Mouse (Mus musculus) midbrain, embryonic 14.5 days (tissue): ENCODE data around the gene St7. TPM values are rescaled to one million over a fixed set of nuclear protein-coding genes. Genes with fewer than 3 reads are reported as not detected.

Source experiments
- ATAC-seq: fragments of 200-750 bp; cut with Nextera tagmentation; 2 replicates; pipeline ENCODE4 v1.8.0; 2017; ENCODE audit warnings: moderate number of reproducible peaks, moderate library complexity; ENCODE audit not compliant: low FRiP score, low TSS enrichment
- DNase-seq: peaks from one replicate; pipeline ENCODE4 v3.0.0-alpha.2; 2015
- H3K27ac ChIP-seq: fragments of 300-500 bp; sonication (generic); replicated peaks from 2 replicates; pipeline ENCODE4 v1.5.1; 2014; ENCODE audit warnings: mild to moderate bottlenecking, low read depth, low read length, moderate library complexity
- H3K27me3 ChIP-seq: fragments of 300-500 bp; sonication (generic); 2 replicates; pipeline ENCODE4 v1.6.1; 2014; ENCODE audit warnings: low read length, control low read depth, mixed read lengths; ENCODE audit not compliant: control insufficient read depth, insufficient read depth
- H3K36me3 ChIP-seq: fragments of 300-500 bp; sonication (generic); 2 replicates; pipeline ENCODE4 v1.6.1; 2014; ENCODE audit warnings: low read length, control low read depth; ENCODE audit not compliant: control insufficient read depth, insufficient read depth
- H3K4me1 ChIP-seq: fragments of 300-500 bp; sonication (generic); 2 replicates; pipeline ENCODE4 v1.6.1; 2014; ENCODE audit warnings: mild to moderate bottlenecking, antibody characterized with exemption, low read length, control low read depth; ENCODE audit not compliant: control insufficient read depth, insufficient read depth
- H3K4me2 ChIP-seq: fragments of 300-500 bp; sonication (generic); 2 replicates; pipeline ENCODE4 v1.6.1; 2014; ENCODE audit warnings: mild to moderate bottlenecking, low read length, moderate library complexity
- H3K4me3 ChIP-seq: fragments of 300-500 bp; sonication (generic); replicated peaks from 2 replicates; pipeline ENCODE4 v1.5.1; 2014; ENCODE audit warnings: low read depth, low read length
- H3K9ac ChIP-seq: fragments of 300-500 bp; sonication (generic); replicated peaks from 2 replicates; pipeline ENCODE4 v1.6.1; 2014; ENCODE audit warnings: mild to moderate bottlenecking, low read length, moderate library complexity
- H3K9me3 ChIP-seq: fragments of 300-500 bp; sonication (generic); 2 replicates; pipeline ENCODE4 v1.6.1; 2016; ENCODE audit warnings: low read length, control low read depth, mixed read lengths; ENCODE audit not compliant: control insufficient read depth
- WGBS: fragments of 180-500 bp; shearing (Covaris S2); extraction: QIAGEN DNeasy Blood & Tissue Kit; methylation state at CpG from one replicate; pipeline ENCODE4 v1.1.7; 2014; 5-methylcytosine and 5-hydroxymethylcytosine counted together
- polyA plus RNA-seq: library from polyadenylated mRNA; unstranded; fragments of >200 nt; fragmentation: Nextera tagmentation; extraction: Ambion mirVana; gene quantifications from 2 replicates; pipeline ENCODE4 v1.2.1, GENCODE M21; 2014

The St7 gene
- polyA plus RNA-seq, 1 experiment from 2014 or later: 61.4 TPM

DNA sequence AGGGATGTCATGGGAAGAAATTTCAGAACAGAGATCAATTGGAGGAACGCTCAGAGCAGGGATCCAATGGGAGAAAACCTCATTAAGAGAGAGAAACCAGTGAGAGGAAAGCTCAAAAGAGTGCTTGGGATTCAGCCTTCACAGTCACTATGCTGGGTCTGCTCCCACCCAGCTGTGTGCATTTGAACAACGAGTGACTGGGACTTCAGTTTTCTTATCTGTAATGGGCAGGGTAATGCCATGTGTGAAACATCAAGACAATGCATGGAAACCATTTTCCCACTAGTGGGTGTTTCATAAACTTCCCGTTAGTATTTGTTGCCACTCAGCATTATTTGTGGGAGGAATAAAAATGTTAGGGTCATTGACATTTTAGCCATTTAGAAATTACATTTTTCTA, 111.7 kb downstream of the St7 start:
- no peak for ATAC-seq
- Histone ChIP-seq H3K4me3 (no peak overlapping the region), H3K4me2 (no peak overlapping the region), H3K36me3 (no peaks in the 10 kb centered on the region), H3K27ac (no peak overlapping the region), H3K27me3 (no peaks in the 10 kb centered on the region), H3K9me3 (no peaks in the 10 kb centered on the region), H3K9ac (no peak overlapping the region), H3K4me1 (0 out of 2 replicates have a peak, but pooled peaks cover 7% of the 10 kb centered on the region)
- DNase-seq: no peak
- WGBS: 70% methylated on average over 3 of the region's 3 CpGs

DNA sequence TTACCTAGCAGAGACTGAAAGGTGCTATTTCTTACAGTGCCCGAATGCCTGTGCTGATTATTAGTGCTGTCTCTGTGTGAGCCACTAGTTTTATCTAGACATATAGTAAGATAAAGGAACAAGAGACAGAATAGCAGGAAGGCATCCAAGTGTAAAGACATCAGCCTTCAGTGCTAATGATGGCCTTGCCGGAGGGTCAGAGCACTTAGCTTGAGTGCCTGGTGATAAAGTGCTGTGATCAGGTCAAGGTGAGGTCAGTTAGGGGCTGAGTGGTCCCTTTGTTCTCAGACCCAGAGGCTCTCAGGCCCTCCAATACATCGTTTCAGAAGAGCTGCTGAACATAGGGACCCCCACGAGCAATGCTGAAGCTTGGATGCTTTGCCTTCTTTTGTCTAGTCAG, 113.8 kb downstream of the St7 start:
- H3K9me3 ChIP-seq: no peaks in the 10 kb centered on the region
- no peak for DNase-seq
- ATAC-seq: no peak
- no peak overlapping the region for H3K4me2 ChIP-seq
- no peak overlapping the region for H3K9ac ChIP-seq
- no peaks in the 10 kb centered on the region for H3K27me3 ChIP-seq
- no peak overlapping the region; the same call in 1 of the 2 replicates for H3K27ac ChIP-seq
- 0 out of 2 replicates have a peak, but pooled peaks cover 7% of the 10 kb centered on the region for H3K4me1 ChIP-seq
- H3K36me3 ChIP-seq: no peaks in the 10 kb centered on the region
- 15% methylated on average over 4 of the region's 4 CpGs for WGBS
- H3K4me3 ChIP-seq: no peak overlapping the region

DNA sequence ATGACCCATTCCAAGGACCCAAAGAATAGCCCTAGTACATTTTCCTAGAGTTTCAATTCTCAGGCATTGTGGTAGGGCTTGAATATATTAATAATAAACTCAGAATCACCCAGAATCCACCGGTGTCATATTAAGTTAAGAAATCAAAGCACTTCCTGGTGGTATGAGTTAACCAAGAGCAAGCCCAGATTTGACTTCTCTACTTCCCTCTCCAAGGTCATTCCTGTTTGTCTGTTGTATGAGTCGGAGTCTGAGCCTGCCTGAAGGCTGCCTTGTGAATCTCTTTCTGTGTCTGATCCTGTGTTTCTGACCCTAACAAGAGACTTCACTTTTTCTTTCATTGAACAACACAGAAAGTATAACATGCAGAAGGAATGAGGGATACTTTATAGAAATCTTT, 118.3 kb downstream of the St7 start:
- DNase-seq: no peak
- no peak for ATAC-seq
- WGBS: 93% methylated on average over 2 of the region's 2 CpGs
- no peak overlapping the region for H3K27ac ChIP-seq
- peaks cover 9% of the 10 kb centered on the region; the same call in 1 of the 2 replicates for H3K4me1 ChIP-seq
- H3K4me3 ChIP-seq: no peak overlapping the region
- no peak overlapping the region for H3K4me2 ChIP-seq
- no peaks in the 10 kb centered on the region for H3K9me3 ChIP-seq
- no peaks in the 10 kb centered on the region for H3K36me3 ChIP-seq
- H3K27me3 ChIP-seq: no peaks in the 10 kb centered on the region
- no peak overlapping the region for H3K9ac ChIP-seq

DNA sequence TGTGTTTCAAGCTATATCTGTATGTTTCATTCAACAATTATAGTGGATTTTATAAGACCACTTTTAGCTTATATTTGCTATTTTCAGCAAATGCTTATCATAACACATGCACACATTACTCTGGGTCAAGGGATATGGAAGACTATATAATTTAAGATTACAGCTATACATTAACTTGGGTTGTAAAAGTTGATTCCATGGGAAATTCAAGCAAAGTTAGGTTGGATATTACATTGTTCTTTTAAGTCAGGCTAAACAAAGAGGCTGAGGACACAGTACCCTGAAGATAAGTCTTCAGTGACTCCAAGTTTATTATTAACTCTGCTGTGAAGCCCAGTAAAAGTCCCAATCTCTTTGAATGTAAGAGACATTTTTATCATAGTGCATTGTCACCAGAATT, 118.8 kb downstream of the St7 start:
- DNase-seq (no peak), ATAC-seq (no peak)
- peaks cover 8% of the 10 kb centered on the region for H3K4me1 ChIP-seq
- H3K9me3 ChIP-seq: no peaks in the 10 kb centered on the region
- H3K4me2 ChIP-seq: no peak overlapping the region
- no peaks in the 10 kb centered on the region for H3K36me3 ChIP-seq
- H3K9ac ChIP-seq: no peak overlapping the region
- H3K4me3 ChIP-seq: no peak overlapping the region
- no peak overlapping the region for H3K27ac ChIP-seq
- no peaks in the 10 kb centered on the region for H3K27me3 ChIP-seq

DNA sequence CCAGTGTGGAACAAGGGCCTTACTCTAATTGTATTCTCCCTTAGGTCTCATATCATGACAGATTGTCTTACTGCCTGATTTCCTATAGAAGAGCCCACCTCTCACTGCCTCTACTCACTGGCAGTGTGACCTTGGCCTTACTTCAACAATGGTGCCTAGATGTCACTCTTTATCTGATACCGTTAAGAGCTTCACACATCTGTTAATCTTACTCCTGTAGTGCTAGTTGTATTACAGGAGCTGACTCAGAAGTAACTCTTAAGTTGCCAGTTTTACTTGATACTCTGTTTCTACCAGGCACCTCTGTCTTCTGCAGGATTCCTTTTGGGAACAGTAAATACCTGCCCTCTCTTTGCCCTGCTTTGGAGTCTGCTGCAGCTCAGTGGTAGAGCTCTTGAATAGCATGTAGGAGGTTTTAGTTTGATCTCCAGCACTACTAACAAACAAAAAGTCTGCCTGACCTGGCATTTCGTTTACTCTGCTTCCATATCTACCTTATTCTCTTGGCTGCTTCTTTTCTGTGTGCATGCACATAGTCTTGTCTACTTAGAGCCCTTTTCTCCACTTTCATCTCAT, 121.4 kb downstream of the St7 start:
- Histone ChIP-seq H3K9me3 (no peaks in the 10 kb centered on the region), H3K4me3 (no peak overlapping the region), H3K27me3 (no peaks in the 10 kb centered on the region), H3K9ac (no peak overlapping the region), H3K4me1 (peaks cover 10% of the 10 kb centered on the region), H3K36me3 (no peaks in the 10 kb centered on the region), H3K4me2 (no peak overlapping the region), H3K27ac (no peak overlapping the region)
- no peak for ATAC-seq
- WGBS: 68% methylated on average over 2 of the region's 2 CpGs
- DNase-seq: no peak

DNA sequence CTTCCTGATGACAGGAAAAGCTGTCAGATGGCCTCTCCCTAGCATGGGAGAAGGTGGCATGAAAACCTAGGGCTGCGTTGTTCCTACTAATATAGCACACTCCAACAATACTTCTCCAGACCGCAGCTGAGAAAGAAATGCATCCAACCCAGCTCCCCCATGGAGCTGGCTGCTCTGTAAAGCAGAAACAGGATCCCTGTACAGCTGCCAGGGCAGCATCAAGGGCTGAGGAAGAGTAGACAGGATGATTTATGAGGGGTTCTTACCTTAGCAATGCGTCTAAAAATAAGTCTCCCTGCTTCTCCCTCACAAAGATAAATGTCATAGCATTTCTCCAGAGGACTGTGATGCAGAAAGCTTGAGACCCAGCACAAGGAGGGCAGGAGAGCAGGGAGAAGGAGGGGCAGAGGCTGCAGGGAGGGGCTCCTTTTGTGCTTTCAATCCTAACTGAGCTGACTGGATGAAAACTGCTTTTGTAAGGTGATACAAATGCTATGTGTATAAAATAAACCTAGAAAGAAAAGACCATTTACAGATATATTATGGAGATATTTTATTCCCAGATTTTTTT, 124.2 kb downstream of the St7 start:
- no peaks in the 10 kb centered on the region for H3K9me3 ChIP-seq
- H3K27me3 ChIP-seq: no peaks in the 10 kb centered on the region
- 0 out of 2 replicates have a peak overlapping the region, but pooled peaks have one; percentile 9 for H3K9ac ChIP-seq
- no peak overlapping the region for H3K4me3 ChIP-seq
- ATAC-seq (no peak), DNase-seq (peak; percentile 22)
- H3K36me3 ChIP-seq: 0 out of 2 replicates have a peak, but pooled peaks cover 12% of the 10 kb centered on the region
- H3K27ac ChIP-seq: peak overlapping the region; percentile 45
- WGBS: 24% methylated on average over 3 of the region's 3 CpGs
- H3K4me2 ChIP-seq: no peak overlapping the region
- peaks cover 10% of the 10 kb centered on the region for H3K4me1 ChIP-seq

DNA sequence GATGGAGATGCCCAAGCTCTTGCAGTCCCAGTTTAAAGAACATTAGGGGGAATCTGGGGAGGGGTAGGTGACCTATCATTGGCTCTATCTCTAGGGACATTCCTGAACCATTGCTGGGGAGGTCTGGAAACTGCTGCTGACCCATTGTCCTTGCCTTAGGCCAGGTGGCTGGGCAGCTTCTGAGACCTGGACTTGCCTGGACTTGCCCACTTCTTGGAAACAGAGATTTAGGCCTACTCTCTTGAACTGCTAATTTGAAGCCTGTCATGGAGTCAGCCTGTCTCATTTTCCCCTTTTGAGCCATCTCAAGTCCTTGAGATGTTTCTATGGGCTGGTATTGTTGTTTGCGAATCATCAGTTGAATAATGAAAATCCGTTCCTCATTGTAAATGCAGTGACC, 130.9 kb downstream of the St7 start:
- WGBS: 96% methylated on average over 2 of the region's 2 CpGs
- Histone ChIP-seq H3K27ac (no peak overlapping the region), H3K9ac (no peak overlapping the region), H3K9me3 (no peaks in the 10 kb centered on the region), H3K36me3 (0 out of 2 replicates have a peak, but pooled peaks cover 20% of the 10 kb centered on the region), H3K4me2 (no peak overlapping the region), H3K27me3 (no peaks in the 10 kb centered on the region), H3K4me1 (no peaks in the 10 kb centered on the region), H3K4me3 (no peak overlapping the region)
- ATAC-seq (no peak), DNase-seq (no peak)

DNA sequence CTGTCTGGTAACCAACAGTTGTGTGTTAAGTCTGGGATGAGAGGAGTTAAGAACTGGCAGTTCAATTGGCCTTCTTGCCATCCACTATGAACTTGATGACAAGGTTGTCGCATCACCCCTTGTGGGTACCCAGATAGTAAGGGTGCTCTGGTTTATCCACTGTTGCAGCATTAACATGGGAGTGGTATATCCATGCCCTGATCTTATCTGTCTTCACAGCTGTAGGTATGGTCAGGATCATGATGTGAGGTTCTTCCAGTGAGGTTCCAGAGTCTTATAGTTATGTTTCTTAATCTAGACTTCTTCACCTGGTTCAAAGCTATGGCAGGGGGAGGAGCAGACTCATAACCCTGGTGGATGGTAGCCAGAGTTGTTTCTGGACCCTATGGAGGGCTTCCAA, 132.0 kb downstream of the St7 start:
- no peaks in the 10 kb centered on the region for H3K27me3 ChIP-seq
- H3K4me1 ChIP-seq: no peaks in the 10 kb centered on the region
- H3K27ac ChIP-seq: no peak overlapping the region
- no peak overlapping the region for H3K4me3 ChIP-seq
- no peak overlapping the region for H3K4me2 ChIP-seq
- ATAC-seq (no peak), DNase-seq (no peak)
- peaks cover under 1% of the 10 kb centered on the region for H3K9me3 ChIP-seq
- WGBS: 100% methylated on average over 1 of the region's 1 CpGs
- no peak overlapping the region for H3K9ac ChIP-seq
- peaks cover 25% of the 10 kb centered on the region for H3K36me3 ChIP-seq

DNA sequence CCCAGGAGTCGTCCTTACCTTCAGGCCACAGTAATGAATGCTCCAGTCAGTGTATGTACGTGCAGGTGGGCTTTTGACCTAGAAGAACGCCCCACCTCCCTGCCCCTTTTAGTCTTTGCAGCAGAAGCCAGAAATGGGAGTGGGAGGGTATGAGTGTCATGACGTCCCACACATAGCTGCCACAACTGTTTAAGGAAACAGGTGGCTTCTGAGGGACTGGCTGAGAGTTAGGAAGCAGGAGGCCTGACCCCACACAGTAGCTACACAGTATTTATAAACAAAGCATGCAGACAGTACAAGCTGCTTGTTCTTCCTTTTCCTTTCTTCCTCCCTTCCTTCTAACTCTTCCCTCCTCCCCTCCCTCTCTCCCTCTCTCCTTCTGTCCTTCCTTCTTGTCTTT, 135.6 kb downstream of the St7 start:
- H3K27me3 ChIP-seq: no peaks in the 10 kb centered on the region
- no peak overlapping the region for H3K4me2 ChIP-seq
- ATAC-seq (no peak), DNase-seq (no peak)
- no peak overlapping the region for H3K4me3 ChIP-seq
- no peaks in the 10 kb centered on the region for H3K4me1 ChIP-seq
- WGBS: 88% methylated on average over 4 of the region's 4 CpGs
- H3K36me3 ChIP-seq: peaks cover 16% of the 10 kb centered on the region
- H3K27ac ChIP-seq: no peak overlapping the region
- H3K9me3 ChIP-seq: peaks cover 6% of the 10 kb centered on the region
- H3K9ac ChIP-seq: no peak overlapping the region
